Mouse (Mus musculus): ENCODE data around the gene Edem1.

Edem1 gene

GRCm38 (mm10) chr6:108828234-108828868 lies at the start of gene Edem1:
Gene Edem1 (plus strand): TSS chr6:108828641.
- DNase-seq (ENCODE audit: low spot score) = peak; percentile 96

- no peak for DNase-seq (ENCODE audit: low spot score)
These were observed 46.6 kb upstream of the Edem1 start for GRCm38 (mm10) chr6:108781865-108782264.

GRCm38 (mm10) chr6:108782526-108783183 lies 45.8 kb upstream of the Edem1 start, which contains the start of gene Arl8b:
Gene Arl8b (plus strand): TSS chr6:108783099.
- DNase-seq (ENCODE audit: low spot score) = peak; percentile 96

GRCm38 (mm10) chr6:108783184-108783881 lies 45.1 kb upstream of the Edem1 start:
- DNase-seq (ENCODE audit: low spot score) = no peak

GRCm38 (mm10) chr6:108784056-108784455 lies 44.4 kb upstream of the Edem1 start:
- DNase-seq (ENCODE audit: low spot score) = no peak

GRCm38 (mm10) chr6:108784796-108785195 lies 43.6 kb upstream of the Edem1 start:
- DNase-seq (ENCODE audit: low spot score) = no peak

- DNase-seq (ENCODE audit: low spot score) = no peak
These were observed 42.9 kb upstream of the Edem1 start for GRCm38 (mm10) chr6:108785551-108785950.

- DNase-seq (ENCODE audit: low spot score) = no peak
These were observed 36.9 kb upstream of the Edem1 start for GRCm38 (mm10) chr6:108791498-108791897.

- DNase-seq (ENCODE audit: low spot score) = no peak
These were observed 32.5 kb upstream of the Edem1 start for GRCm38 (mm10) chr6:108795912-108796311.

- DNase-seq (ENCODE audit: low spot score) = no peak
These were observed 31.7 kb upstream of the Edem1 start for GRCm38 (mm10) chr6:108796706-108797105.

- no peak for DNase-seq (ENCODE audit: low spot score)
These were observed 23.2 kb upstream of the Edem1 start for GRCm38 (mm10) chr6:108805194-108805593.

- DNase-seq (ENCODE audit: low spot score) = no peak
These were observed 22.6 kb upstream of the Edem1 start for GRCm38 (mm10) chr6:108805871-108806270.

GRCm38 (mm10) chr6:108807446-108807845 lies 21.0 kb upstream of the Edem1 start:
- no peak for DNase-seq (ENCODE audit: low spot score)

- no peak for DNase-seq (ENCODE audit: low spot score)
These were observed 19.7 kb upstream of the Edem1 start for GRCm38 (mm10) chr6:108808786-108809185.

- no peak for DNase-seq (ENCODE audit: low spot score)
These were observed 18.2 kb upstream of the Edem1 start for GRCm38 (mm10) chr6:108810237-108810636.

GRCm38 (mm10) chr6:108812134-108812533 lies 16.3 kb upstream of the Edem1 start:
- no peak for DNase-seq (ENCODE audit: low spot score)

- DNase-seq (ENCODE audit: low spot score) = no peak
These were observed 10.9 kb upstream of the Edem1 start for GRCm38 (mm10) chr6:108817510-108817909.

- DNase-seq (ENCODE audit: low spot score) = no peak
These were observed 3.5 kb upstream of the Edem1 start for GRCm38 (mm10) chr6:108824816-108825545.

- DNase-seq (ENCODE audit: low spot score) = no peak
These were observed 2.4 kb upstream of the Edem1 start for GRCm38 (mm10) chr6:108826070-108826469.

- DNase-seq (ENCODE audit: low spot score) = no peak
These were observed 1.0 kb upstream of the Edem1 start for GRCm38 (mm10) chr6:108827336-108827920.

GRCm38 (mm10) chr6:108828872-108829271 lies 431 bp downstream of the Edem1 start:
- peak; percentile 18 for DNase-seq (ENCODE audit: low spot score)
